Mouse (Mus musculus) kidney, adult 9 months (tissue): Measurements from ENCODE around the gene Pik3r1.

Experiments used
- DNase-seq: peaks from one replicate; pipeline ENCODE4 v3.0.0; 2022

Gene Pik3r1

DNA sequence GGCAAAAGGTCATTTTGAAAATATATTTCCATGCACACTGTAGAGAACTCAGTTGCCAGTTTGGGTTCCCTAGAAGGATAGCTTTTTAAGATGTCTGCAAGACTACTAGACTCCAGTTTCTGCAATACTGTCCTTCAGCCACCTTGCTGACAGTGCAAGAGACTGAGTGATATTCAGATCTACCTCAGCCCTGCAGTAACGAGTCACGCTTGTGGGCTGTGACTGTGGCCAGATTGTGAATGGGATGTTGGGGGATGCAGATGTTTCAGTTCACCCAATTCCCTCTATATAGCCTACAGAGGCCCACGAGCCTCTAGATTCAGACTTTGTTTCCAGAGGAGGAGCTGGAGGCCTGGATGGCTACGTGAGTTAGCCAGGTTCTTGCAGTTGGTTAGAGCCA is 90.0 kb downstream of the Pik3r1 start:
- no peak for DNase-seq

DNA sequence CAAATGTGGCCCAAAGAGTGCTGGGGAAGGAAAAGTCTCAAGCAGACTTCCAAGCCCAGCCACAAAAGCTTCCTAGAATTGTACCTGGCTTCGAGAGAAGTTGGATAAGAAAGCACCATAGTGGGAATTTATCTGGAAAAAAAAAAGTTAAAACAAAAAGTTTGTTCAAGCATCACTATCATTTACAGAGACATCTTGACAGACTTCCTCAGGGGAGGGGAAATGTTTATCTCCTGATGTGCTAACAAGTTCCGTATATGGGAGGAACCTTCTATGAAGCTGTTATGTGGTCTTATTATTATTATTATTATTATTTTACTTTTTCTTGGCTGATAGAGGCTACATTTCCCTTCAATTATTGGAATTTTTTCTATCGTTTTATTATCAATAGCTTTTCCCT is 94.1 kb downstream of the Pik3r1 start:
- no peak for DNase-seq

DNA sequence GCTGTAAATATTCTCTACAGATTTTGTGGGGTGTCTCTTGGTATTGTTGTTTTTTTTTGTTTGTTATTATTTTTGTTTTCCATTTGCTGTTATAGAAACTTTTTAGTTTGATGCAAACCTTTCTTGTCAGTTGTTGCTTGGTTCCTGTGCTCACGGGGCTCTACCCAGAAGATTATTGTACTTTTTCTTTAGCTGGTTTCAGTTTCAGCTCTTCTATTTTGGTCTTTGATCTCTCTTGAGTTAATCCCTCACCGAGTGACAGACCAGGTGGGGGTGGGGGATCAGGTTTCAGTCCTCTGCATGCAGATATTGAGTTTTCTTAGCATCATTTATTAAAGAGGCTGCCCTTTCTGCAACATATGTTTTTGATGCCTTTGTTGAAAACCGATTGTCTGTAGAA is 99.2 kb downstream of the Pik3r1 start:
- DNase-seq: peak; percentile 60

DNA sequence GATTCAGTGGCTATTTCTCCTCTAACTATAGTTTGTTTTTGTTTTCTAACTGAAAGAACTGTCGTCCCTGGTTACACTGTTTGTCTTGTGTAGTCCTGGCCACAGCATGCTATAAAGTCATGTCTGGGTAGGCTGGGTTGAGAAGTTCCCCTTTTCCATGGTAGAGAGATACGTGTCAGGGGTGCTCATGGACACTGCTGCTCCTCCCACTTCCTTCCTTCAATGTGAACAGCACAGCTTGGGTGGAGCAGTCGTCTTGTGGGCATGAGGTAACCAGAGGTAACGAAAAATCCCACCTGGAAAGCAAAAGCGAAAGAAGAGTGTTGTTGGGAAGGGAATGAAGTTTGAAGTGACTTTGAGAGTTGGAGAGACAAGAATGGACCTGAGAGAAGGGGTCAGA is 104.0 kb downstream of the Pik3r1 start:
- no peak for DNase-seq

DNA sequence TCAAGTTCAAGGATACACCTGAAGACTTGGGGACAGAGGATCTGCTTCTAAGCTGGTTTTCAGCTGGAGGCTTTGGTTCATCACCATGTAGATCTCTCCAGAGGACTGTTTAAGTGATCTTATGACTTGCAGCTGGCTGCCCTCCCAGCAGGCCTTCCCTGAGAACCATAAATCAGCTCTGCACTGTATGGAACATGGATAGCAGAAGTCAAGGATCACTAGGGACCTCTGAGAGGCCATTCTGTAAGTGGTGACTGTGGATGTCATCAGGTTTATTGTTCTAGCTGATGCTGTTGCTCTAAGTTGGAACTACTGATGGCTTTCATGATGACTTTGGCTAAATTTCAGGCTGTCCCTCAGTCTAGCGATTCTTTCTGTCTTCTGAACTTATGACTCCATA is 105.1 kb downstream of the Pik3r1 start:
- DNase-seq: no peak

DNA sequence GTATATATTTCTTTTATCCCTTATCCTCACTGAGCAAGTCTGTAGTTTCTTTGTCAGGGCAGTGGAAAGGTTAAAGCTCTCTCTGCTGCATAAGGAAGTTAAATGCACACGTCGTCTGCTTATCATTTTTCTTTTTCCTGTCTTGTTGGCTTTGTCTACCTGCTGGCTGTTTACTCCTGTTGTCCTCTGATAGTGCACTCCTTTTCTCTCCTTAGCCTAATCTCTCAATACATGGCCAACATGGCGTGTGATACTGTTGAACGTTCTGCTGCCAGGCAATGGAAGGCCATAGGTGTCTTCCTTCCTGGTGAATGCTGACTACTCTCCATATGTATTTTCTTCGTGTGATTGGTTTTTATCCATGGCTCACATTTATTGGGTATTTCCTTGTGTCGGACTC is 106.5 kb downstream of the Pik3r1 start:
- no peak for DNase-seq

DNA sequence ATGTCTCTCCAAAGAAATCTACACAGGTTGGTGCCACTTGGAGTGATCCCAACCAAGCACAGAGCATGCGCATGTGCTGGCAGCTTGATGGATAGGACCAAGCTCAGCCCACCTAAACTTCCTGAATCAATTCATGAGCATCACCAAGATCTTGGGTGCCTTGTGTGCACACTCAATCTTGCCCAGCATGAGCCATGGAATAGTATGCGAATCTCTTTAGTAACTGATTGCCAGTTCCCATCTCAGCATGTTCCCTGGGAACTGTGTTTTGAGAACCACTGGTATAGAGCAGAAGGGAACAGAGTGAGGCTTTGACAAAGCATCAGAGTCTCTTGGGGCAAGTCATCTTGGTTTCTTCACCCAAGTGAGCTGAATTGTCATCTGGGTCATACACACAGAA is 107.8 kb downstream of the Pik3r1 start:
- no peak for DNase-seq

DNA sequence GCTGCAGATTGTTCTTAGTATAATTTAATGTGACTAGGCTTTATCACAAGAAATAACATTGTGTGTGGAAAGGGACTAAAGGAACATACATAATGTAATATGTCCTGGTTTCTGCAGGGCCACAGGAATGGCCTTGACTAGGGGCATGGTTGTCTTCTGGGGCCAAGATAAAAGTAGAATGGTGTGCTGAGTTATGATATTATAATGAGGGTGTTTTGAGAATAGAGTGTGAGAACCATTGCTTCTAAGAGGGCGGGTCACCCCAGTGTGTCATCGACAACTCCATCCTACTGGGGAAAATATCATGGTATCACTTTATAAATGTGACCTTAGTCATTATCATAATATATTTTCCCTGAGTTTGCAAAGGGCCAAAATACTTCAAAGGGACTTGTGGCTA is 115.9 kb downstream of the Pik3r1 start:
- DNase-seq: no peak

DNA sequence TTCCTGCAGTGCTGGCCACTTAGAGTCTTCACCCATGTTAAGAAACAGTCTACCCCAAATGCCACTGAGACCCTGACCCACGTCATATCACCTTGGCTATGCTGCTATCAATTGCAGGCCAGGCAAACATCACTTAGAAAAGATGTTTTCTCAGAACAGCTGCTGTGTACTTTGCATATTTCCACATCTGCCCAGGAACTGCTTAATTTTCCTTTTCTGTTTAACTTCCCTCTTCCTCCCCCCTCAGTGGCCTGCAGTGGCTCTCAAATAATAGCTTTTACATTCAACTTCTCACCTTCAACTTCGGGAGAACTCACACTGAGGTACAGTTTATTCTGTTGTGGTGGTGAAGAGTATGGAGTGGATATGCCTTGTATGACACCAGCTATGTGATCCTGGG is 126.4 kb downstream of the Pik3r1 start:
- DNase-seq: no peak

DNA sequence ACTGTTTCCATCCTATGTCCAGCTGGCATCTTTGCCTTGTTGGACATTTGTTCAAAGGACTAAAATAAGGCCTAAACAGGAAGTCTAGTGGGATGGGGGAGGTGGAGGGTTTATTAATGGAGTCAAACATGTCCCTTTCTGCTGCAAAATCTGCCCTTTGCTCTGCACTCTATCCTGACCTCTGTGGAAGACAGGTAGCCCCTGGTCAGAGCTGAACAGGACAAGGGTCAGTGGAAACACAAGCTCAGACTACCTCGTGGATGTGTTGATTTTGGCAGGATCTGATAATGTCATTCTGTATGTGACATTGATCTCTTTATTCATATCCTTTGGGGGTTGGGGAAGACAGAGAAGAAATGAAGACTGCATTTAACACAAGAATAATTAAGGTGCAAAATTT is 132.2 kb downstream of the Pik3r1 start:
- peak; percentile 54 for DNase-seq

DNA sequence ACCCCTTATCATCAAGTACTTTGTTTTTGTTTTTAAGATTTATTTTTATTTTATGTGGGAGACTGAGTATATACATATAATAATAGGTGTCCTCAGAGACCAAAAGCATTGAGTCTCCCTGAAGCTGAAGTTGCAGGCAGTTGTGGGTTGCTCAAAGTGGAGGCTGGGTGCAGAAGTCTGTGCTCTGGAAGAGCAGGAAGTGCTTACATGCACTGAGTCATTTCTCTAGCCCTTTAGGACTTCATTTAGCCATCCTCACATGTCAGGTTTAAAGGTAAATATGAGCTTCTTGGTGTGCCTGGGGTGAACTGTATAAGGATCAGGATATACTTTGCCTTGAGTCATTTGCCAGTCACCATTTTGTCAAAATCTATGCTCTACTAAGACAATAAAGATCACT is 133.6 kb downstream of the Pik3r1 start:
- DNase-seq: no peak

DNA sequence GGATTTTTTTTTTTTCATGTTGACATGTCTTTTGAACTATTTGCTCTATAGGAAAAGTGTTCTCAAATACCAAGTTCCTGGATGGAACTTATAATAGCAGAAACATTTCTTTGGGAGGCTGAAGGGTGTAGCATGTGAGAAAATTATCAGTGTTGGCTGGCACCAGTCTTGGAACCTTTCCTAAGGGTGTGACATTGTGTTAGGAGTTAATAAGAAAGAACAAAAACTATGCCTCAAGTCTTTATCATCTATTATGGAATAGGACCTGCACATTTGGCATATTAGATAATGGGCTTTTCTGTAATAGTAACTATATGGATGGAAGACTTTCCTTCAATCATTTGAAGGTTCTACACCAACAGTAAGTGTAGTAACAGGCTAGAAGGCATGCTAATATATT is 134.4 kb downstream of the Pik3r1 start:
- DNase-seq: no peak

DNA sequence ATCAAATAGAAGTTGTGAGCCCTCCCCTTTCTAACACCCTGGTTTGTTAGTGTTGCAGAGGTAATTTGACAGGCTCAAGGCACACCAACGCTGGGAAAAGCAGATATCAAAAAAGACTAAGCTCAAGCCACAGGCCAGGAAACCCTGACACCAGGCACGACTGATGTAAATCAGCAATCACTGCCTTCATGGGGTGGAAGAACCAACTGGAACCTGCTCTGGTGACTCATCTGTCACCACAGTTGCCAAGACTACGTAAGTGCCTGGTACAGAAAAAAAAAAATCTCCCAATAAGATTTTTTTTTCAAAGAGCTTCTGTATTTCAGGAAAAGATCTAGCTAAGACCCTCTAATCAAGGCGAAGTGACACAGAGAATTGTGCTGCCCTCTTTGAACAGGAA is 135.2 kb downstream of the Pik3r1 start:
- no peak for DNase-seq

DNA sequence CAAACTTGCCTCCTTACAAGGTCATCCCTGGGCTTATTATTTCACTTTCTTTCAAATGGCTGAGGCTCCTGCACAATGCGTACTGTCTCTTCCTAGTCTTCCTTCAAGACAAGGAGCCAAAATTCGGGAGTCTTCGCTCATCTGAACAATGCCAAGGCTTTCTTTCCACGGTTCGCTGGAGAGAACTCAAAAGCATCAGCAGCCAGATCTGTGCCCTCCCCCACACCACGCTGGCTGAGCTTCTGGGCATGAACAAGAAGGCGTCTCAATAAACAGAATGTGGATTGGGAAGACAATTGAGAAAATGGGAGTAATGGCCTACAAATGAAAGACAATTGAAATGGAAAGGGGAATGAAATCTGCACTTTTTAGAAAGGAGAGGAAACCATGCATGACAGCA is 136.5 kb downstream of the Pik3r1 start:
- DNase-seq: peak; percentile 57
